Mouse (Mus musculus) lung, postnatal 0 days (tissue): Measurements from ENCODE around the gene Gvin1. TPM values are rescaled to one million over a fixed set of nuclear protein-coding genes. Genes with fewer than 3 reads are reported as not detected.
A peak's percentile ranks its signal among the peaks of the same experiment; 100 is the strongest.
"Not testable (repeated sequence)": the region's sequence is repeated elsewhere in the genome, so short reads cannot be mapped to it uniquely, and the experiment has no call there.

Source experiments
- ATAC-seq: fragments of 200-750 bp; cut with Nextera tagmentation; 2 replicates; pipeline ENCODE4 v1.8.0; 2017; ENCODE audit warnings: moderate library complexity
- DNase-seq: peaks from one replicate; pipeline ENCODE4 v3.0.0-alpha.2; 2016; ENCODE audit warnings: low spot score
- H3K27ac ChIP-seq: fragments of 300-500 bp; sonication (generic); 2 replicates; pipeline ENCODE4 v1.5.1; 2014; ENCODE audit warnings: antibody characterized with exemption, mild to moderate bottlenecking, low read length, mixed read lengths
- H3K27me3 ChIP-seq: fragments of 300-500 bp; sonication (generic); replicated peaks from 2 replicates; pipeline ENCODE4 v1.6.1; 2014; ENCODE audit warnings: low read length, mixed read lengths; ENCODE audit not compliant: insufficient read depth
- H3K36me3 ChIP-seq: fragments of 300-500 bp; sonication (generic); 2 replicates; pipeline ENCODE4 v1.6.1; 2014; ENCODE audit warnings: low read length, mixed read lengths; ENCODE audit not compliant: insufficient read depth
- H3K4me1 ChIP-seq: fragments of 300-500 bp; sonication (generic); 2 replicates; pipeline ENCODE4 v1.6.1; 2014; ENCODE audit warnings: antibody characterized with exemption, low read depth, low read length, mixed read lengths; ENCODE audit not compliant: insufficient read depth
- H3K4me2 ChIP-seq: fragments of 300-500 bp; sonication (generic); replicated peaks from 2 replicates; pipeline ENCODE4 v1.6.1; 2014; ENCODE audit warnings: low read depth, mild to moderate bottlenecking, low read length, moderate library complexity, mixed read lengths
- H3K4me3 ChIP-seq: fragments of 300-500 bp; sonication (generic); 2 replicates; pipeline ENCODE4 v1.5.1; 2014; ENCODE audit warnings: low read depth, low read length
- H3K9ac ChIP-seq: fragments of 300-500 bp; sonication (generic); replicated peaks from 2 replicates; pipeline ENCODE4 v1.6.1; 2014; ENCODE audit warnings: low read depth, mild to moderate bottlenecking
- H3K9me3 ChIP-seq: fragments of 300-500 bp; sonication (generic); 2 replicates; pipeline ENCODE4 v1.6.1; 2016; ENCODE audit warnings: low read length, mixed read lengths
- CTCF ChIP-seq: IDR thresholded peaks from 2 replicates; pipeline ENCODE4 v1.5.1; 2016; ENCODE audit warnings: antibody characterized with exemption, mild to moderate bottlenecking
- EP300 ChIP-seq: IDR thresholded peaks from 2 replicates; pipeline ENCODE4 v1.6.1; 2016; ENCODE audit warnings: antibody characterized with exemption, mild to moderate bottlenecking, control low read depth
- WGBS: fragments of 180-500 bp; shearing (Covaris S2); extraction: QIAGEN DNeasy Blood & Tissue Kit; methylation state at CpG from one replicate; pipeline ENCODE4 v1.1.7; 2014; 5-methylcytosine and 5-hydroxymethylcytosine counted together
- polyA plus RNA-seq: library from polyadenylated mRNA; unstranded; fragments of >200 nt; fragmentation: Nextera tagmentation; extraction: Ambion mirVana; gene quantifications from 2 replicates; pipeline ENCODE4 v1.2.1, GENCODE M21; 2015

Gene Gvin1
- polyA plus RNA-seq = 0.43 and 0.71 TPM in 2 replicates

DNA sequence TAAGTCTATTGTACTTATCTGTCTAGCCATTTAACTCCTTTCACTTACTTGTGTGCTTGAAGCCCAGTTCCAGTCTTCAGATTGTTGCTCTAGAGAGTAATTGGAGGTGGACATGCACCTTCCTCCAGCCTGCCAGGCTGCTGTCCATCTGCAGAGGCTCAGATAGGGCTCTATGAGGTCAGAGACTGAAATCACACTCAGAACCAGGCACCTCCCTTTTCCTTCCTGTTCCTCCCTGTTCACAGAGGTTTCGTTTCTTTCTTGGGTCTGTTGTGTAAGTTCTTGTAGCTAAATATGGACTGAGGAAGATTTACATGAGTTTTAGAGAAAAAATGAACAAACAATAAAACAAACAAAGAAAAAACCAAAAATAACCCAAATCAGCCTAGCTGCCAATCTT, at the start of gene Gvin1:
Gene Gvin1 (minus strand): TSS at position 150 of the 400 bp plus-strand sequence.
- not testable (repeated sequence) for DNase-seq, H3K9me3 ChIP-seq, H3K9ac ChIP-seq, H3K4me2 ChIP-seq, H3K27me3 ChIP-seq, H3K4me1 ChIP-seq, H3K27ac ChIP-seq, H3K4me3 ChIP-seq, H3K36me3 ChIP-seq
- peak; percentile 43 for ATAC-seq
- WGBS = 31% methylated on average over 1 of the region's 1 CpGs

DNA sequence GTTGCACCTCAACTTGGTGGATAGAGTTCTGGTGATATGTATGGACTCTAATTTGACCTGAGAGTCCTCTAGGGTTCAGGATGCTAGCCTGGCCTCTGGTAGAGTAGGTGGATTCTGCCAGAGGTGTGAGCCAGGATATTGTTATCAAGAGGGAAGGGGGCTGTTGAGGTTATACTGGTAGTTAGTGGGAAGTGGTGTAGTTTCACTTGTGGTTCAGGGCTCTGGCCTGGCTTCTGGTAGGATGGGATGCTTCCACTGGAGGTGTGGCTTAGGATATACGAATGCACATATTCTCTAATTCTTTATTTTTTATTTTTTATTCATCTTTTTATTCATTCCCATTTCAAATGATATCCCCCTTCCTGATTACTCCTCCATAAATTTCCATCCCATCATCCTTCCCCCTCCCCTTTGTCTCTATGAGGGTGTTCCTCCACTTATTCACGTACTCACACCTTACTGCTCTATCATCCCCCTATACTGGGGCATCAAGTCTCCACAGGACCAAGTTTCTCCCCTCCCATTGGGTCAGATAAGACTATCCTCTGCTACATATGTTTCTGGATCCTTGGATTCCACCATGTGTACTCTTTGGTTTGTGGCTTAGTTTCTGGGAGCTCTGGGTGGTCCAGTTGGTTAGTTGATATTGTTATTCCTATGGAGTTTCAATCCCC, 36.9 kb upstream of the Gvin1 start:
- Histone ChIP-seq H3K4me3 (no peak overlapping the region), H3K27ac (no peak overlapping the region), H3K4me2 (no peak overlapping the region), H3K9me3 (0 out of 2 replicates have a peak, but pooled peaks cover 6% of the 10 kb centered on the region), H3K36me3 (no peaks in the 10 kb centered on the region), H3K9ac (no peak overlapping the region), H3K27me3 (no peaks in the 10 kb centered on the region), H3K4me1 (no peaks in the 10 kb centered on the region)
- no peak for DNase-seq
- 55% methylated on average over 2 of the region's 2 CpGs for WGBS
- ATAC-seq = no peak
- no peak for TF ChIP-seq CTCF
- TF ChIP-seq EP300 = no peak

DNA sequence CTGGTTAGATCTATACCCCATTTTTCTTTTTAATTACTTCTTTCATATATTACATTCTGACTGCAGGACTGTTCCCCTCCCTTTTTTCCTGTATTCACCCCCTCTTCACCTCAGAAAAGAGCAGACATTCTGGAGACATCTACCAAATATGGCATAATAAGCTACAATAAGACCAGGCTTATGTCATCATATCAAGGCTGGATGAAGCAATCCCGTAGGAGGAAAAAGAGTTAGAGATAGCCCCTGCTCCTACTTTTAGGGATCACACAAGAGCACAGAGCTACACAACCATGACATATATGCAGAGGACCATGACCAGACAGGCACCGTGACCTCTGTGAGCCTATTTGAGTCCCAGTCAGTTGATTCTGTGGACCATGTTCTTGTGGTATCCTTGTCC, 33.8 kb upstream of the Gvin1 start:
- WGBS = 85% methylated on average over 2 of the region's 2 CpGs
- H3K4me3 ChIP-seq = no peak overlapping the region
- no peaks in the 10 kb centered on the region for H3K4me1 ChIP-seq
- no peak overlapping the region for H3K4me2 ChIP-seq
- no peaks in the 10 kb centered on the region for H3K36me3 ChIP-seq
- no peak overlapping the region for H3K27ac ChIP-seq
- no peak for TF ChIP-seq EP300
- no peak for TF ChIP-seq CTCF
- H3K27me3 ChIP-seq = no peaks in the 10 kb centered on the region
- no peak overlapping the region for H3K9ac ChIP-seq
- 0 out of 2 replicates have a peak, but pooled peaks cover 6% of the 10 kb centered on the region for H3K9me3 ChIP-seq
- ATAC-seq (no peak), DNase-seq (no peak)

- 65% methylated on average over 2 of the region's 2 CpGs for WGBS
Measured at GRCm38 (mm10) chr7:106248245-106248644, 33.1 kb upstream of the Gvin1 start.

DNA sequence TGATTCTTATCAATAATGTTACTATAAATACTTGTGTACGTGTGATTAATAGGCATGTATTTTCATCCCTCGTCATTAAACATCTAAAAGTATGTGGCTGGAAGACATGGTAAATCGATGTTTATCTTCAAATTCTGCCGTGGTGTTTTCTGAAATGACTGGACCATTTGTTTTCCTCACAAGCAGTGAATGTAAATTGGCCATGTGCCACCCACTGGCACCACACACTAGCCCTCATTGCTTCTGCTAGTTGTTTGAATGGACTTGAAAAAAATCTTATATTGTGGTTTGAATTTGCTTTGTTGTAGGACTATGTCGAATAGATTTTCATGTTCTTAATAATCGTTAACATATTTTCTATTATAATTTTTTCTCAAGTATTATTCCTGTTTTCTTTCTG, 30.5 kb upstream of the Gvin1 start:
- Histone ChIP-seq H3K27ac (no peak overlapping the region), H3K36me3 (no peaks in the 10 kb centered on the region), H3K4me3 (no peak overlapping the region), H3K4me1 (no peaks in the 10 kb centered on the region), H3K4me2 (no peak overlapping the region), H3K9ac (no peak overlapping the region), H3K9me3 (no peaks in the 10 kb centered on the region), H3K27me3 (no peaks in the 10 kb centered on the region)
- DNase-seq = no peak
- 61% methylated on average over 6 of the region's 6 CpGs for WGBS
- TF ChIP-seq EP300 = no peak
- no peak for TF ChIP-seq CTCF
- ATAC-seq = no peak

More at GRCm38 (mm10) chr7:106248245-106248644, 33.1 kb upstream of the Gvin1 start:
- no peak for ATAC-seq
- DNase-seq = no peak
- Histone ChIP-seq H3K9ac (no peak overlapping the region), H3K4me3 (no peak overlapping the region), H3K9me3 (0 out of 2 replicates have a peak, but pooled peaks cover 6% of the 10 kb centered on the region), H3K4me1 (no peaks in the 10 kb centered on the region), H3K27me3 (no peaks in the 10 kb centered on the region), H3K4me2 (no peak overlapping the region), H3K27ac (no peak overlapping the region), H3K36me3 (no peaks in the 10 kb centered on the region)
- no peak for TF ChIP-seq CTCF
- no peak for TF ChIP-seq EP300

DNA sequence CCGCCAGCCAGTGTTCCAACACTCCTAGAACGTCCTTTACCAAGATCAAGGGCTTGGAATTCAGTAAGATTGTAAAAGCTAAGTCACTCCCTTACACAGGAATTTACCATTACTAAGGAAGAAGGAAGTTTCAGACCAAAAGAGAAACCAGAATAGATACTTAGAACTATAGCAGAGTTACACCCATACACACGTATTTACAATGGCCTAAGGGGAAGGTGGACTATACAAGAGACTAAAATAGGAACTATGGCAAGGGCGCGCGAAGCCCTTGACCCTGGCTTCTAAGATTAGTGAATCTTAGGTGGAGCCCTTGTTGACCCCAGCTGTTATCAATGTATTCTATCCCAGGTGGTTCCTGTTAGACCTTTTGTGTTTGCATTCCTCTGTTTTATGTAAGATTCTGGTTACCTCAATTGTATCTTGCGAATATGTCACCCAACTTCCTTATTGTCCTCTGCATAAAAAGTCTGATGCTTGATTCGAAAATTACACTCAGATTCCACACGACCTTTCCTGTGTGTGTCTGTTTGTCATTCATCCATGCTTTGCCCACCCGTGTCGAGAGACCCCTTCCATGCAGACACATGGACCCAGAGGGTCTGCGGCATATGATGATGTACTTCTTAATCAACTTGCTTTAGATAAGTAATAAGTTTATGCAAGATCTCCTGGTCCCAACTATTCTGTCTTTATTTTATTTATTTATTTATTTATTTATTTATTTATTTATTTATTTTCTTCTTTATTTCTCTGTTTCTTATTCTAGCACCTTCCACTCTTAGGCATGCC, 25.6 kb upstream of the Gvin1 start:
- DNase-seq, H3K4me1 ChIP-seq, H3K36me3 ChIP-seq, H3K27ac ChIP-seq, H3K27me3 ChIP-seq, H3K9me3 ChIP-seq, H3K9ac ChIP-seq, H3K4me2 ChIP-seq, ATAC-seq, H3K4me3 ChIP-seq: not testable (repeated sequence)
- WGBS = 85% methylated on average over 12 of the region's 12 CpGs
